Mouse (Mus musculus) forebrain, postnatal 0 days (tissue): Measurements from ENCODE around the gene Gpr171. TPM values are rescaled to one million over a fixed set of nuclear protein-coding genes. Genes with fewer than 3 reads are reported as not detected.
A peak's percentile ranks its signal among the peaks of the same experiment; 100 is the strongest.

Experiments used
- ATAC-seq: fragments of 200-750 bp; cut with Nextera tagmentation; 2 replicates; pipeline ENCODE4 v1.8.0; 2017; ENCODE audit warnings: mild to moderate bottlenecking, moderate library complexity
- DNase-seq: peaks from one replicate; pipeline ENCODE4 v3.0.0-alpha.2; 2015
- H3K27ac ChIP-seq: fragments of 300-500 bp; sonication (generic); 2 replicates; pipeline ENCODE4 v1.5.1; 2014; ENCODE audit warnings: low read depth, mild to moderate bottlenecking, antibody characterized with exemption, low read length, moderate library complexity, mixed read lengths
- H3K27me3 ChIP-seq: fragments of 300-500 bp; sonication (generic); 2 replicates; pipeline ENCODE4 v1.6.1; 2014; ENCODE audit warnings: mild to moderate bottlenecking, low read length, mixed read lengths; ENCODE audit not compliant: insufficient read depth
- H3K36me3 ChIP-seq: fragments of 300-500 bp; sonication (generic); 2 replicates; pipeline ENCODE4 v1.6.1; 2014; ENCODE audit warnings: mild to moderate bottlenecking, moderate library complexity; ENCODE audit not compliant: insufficient read depth
- H3K4me1 ChIP-seq: fragments of 300-500 bp; sonication (generic); 2 replicates; pipeline ENCODE4 v1.6.1; 2014; ENCODE audit warnings: antibody characterized with exemption; ENCODE audit not compliant: insufficient read depth
- H3K4me2 ChIP-seq: fragments of 300-500 bp; sonication (generic); 2 replicates; pipeline ENCODE4 v1.6.1; 2014; ENCODE audit warnings: low read depth, mild to moderate bottlenecking, moderate library complexity
- H3K4me3 ChIP-seq: fragments of 300-500 bp; sonication (generic); 2 replicates; pipeline ENCODE4 v1.5.1; 2014; ENCODE audit warnings: low read depth, low read length, mixed read lengths
- H3K9ac ChIP-seq: fragments of 300-500 bp; sonication (generic); 2 replicates; pipeline ENCODE4 v1.6.1; 2014; ENCODE audit warnings: mild to moderate bottlenecking
- H3K9me3 ChIP-seq: fragments of 300-500 bp; sonication (generic); 2 replicates; pipeline ENCODE4 v1.6.1; 2016; ENCODE audit warnings: low read length
- CTCF ChIP-seq: sonication (generic); IDR thresholded peaks from 2 replicates; pipeline ENCODE4 v1.5.1; 2016; ENCODE audit warnings: antibody characterized with exemption, control low read depth, low read depth
- WGBS: fragments of 180-500 bp; shearing (Covaris S2); extraction: QIAGEN DNeasy Blood & Tissue Kit; methylation state at CpG from one replicate; pipeline ENCODE4 v1.1.7; 2014; 5-methylcytosine and 5-hydroxymethylcytosine counted together
- polyA plus RNA-seq: library from polyadenylated mRNA; unstranded; fragments of >200 nt; fragmentation: Nextera tagmentation; extraction: Ambion mirVana; gene quantifications from 2 replicates; pipeline ENCODE4 v1.2.1, GENCODE M21; 2015
- total RNA-seq: library from RNA; depleted of rRNA; stranded (reverse); fragments of >200 nt; gene quantifications from 2 replicates; pipeline ENCODE4 v1.2.3, GENCODE M21; 2014; rRNA removed

Gene Gpr171
- total and polyA plus RNA-seq, 2 experiments from 2014 or later, result 0.24 TPM; not detected in 1

GRCm38 (mm10) chr3:59065937-59066336 is 35.7 kb downstream of the Gpr171 start:
- H3K36me3 ChIP-seq, result no peaks in the 10 kb centered on the region
- no peaks in the 10 kb centered on the region for H3K4me1 ChIP-seq
- no peaks in the 10 kb centered on the region for H3K27me3 ChIP-seq
- no peak overlapping the region for H3K4me3 ChIP-seq
- no peaks in the 10 kb centered on the region for H3K9me3 ChIP-seq
- no peak for TF ChIP-seq CTCF
- DNase-seq (no peak), ATAC-seq (no peak)
- WGBS, result 77% methylated on average over 3 of the region's 3 CpGs
- no peak overlapping the region for H3K9ac ChIP-seq
- no peak overlapping the region for H3K27ac ChIP-seq
- no peak overlapping the region for H3K4me2 ChIP-seq

- no peak overlapping the region for H3K4me2 ChIP-seq
- H3K36me3 ChIP-seq, result no peaks in the 10 kb centered on the region
- H3K27ac ChIP-seq, result no peak overlapping the region
- no peaks in the 10 kb centered on the region for H3K27me3 ChIP-seq
- H3K9me3 ChIP-seq, result no peaks in the 10 kb centered on the region
- H3K4me3 ChIP-seq, result no peak overlapping the region
- H3K4me1 ChIP-seq, result no peaks in the 10 kb centered on the region
- ATAC-seq (no peak), DNase-seq (no peak)
- no peak for TF ChIP-seq CTCF
- WGBS, result 92% methylated on average over 4 of the region's 4 CpGs
- no peak overlapping the region for H3K9ac ChIP-seq
These were observed 38.2 kb downstream of the Gpr171 start for GRCm38 (mm10) chr3:59063431-59063830.

GRCm38 (mm10) chr3:59062141-59062540 is 39.5 kb downstream of the Gpr171 start:
- Histone ChIP-seq H3K4me2 (no peak overlapping the region), H3K4me1 (no peaks in the 10 kb centered on the region), H3K9ac (no peak overlapping the region), H3K4me3 (no peak overlapping the region), H3K9me3 (no peaks in the 10 kb centered on the region), H3K27me3 (no peaks in the 10 kb centered on the region), H3K36me3 (no peaks in the 10 kb centered on the region), H3K27ac (no peak overlapping the region)
- ATAC-seq (no peak), DNase-seq (no peak)
- WGBS, result 70% methylated on average over 5 of the region's 5 CpGs
- TF ChIP-seq CTCF, result no peak

GRCm38 (mm10) chr3:59060131-59060530 is 41.5 kb downstream of the Gpr171 start:
- 92% methylated on average over 7 of the region's 7 CpGs for WGBS
- Histone ChIP-seq H3K9me3 (no peaks in the 10 kb centered on the region), H3K9ac (no peak overlapping the region), H3K4me3 (no peak overlapping the region), H3K4me1 (no peaks in the 10 kb centered on the region), H3K4me2 (no peak overlapping the region), H3K27me3 (no peaks in the 10 kb centered on the region), H3K36me3 (no peaks in the 10 kb centered on the region), H3K27ac (no peak overlapping the region)
- TF ChIP-seq CTCF, result no peak
- no peak for ATAC-seq
- DNase-seq, result no peak

GRCm38 (mm10) chr3:59059022-59059541 is 42.5 kb downstream of the Gpr171 start:
- Histone ChIP-seq H3K9ac (no peak overlapping the region), H3K27ac (no peak overlapping the region), H3K36me3 (no peaks in the 10 kb centered on the region), H3K9me3 (no peaks in the 10 kb centered on the region), H3K27me3 (no peaks in the 10 kb centered on the region), H3K4me2 (no peak overlapping the region), H3K4me1 (no peaks in the 10 kb centered on the region), H3K4me3 (no peak overlapping the region)
- peak; percentile 89 for TF ChIP-seq CTCF
- peak; percentile 92 for DNase-seq
- WGBS, result 4% methylated on average over 7 of the region's 7 CpGs
- ATAC-seq, result peak; percentile 95

- 85% methylated on average over 17 of the region's 17 CpGs for WGBS
- Histone ChIP-seq H3K9me3 (no peaks in the 10 kb centered on the region), H3K4me1 (no peaks in the 10 kb centered on the region), H3K36me3 (no peaks in the 10 kb centered on the region), H3K27ac (no peak overlapping the region), H3K9ac (no peak overlapping the region), H3K27me3 (no peaks in the 10 kb centered on the region), H3K4me2 (no peak overlapping the region), H3K4me3 (no peak overlapping the region)
- ATAC-seq (no peak), DNase-seq (no peak)
- no peak for TF ChIP-seq CTCF
These were observed 46.6 kb downstream of the Gpr171 start for GRCm38 (mm10) chr3:59054834-59055535.

Other genes starting within 250 kb of the Gpr171 start
- 2.0 and 2.3 TPM in 2 replicates for gene Clrn1, start 216.5 kb downstream of the Gpr171 start, total RNA-seq
- gene Clrn1, start 216.5 kb downstream of the Gpr171 start, polyA plus RNA-seq, result 0.97 and 2.6 TPM in 2 replicates
- 14.9 and 19.2 TPM in 2 replicates for gene Med12l, start 96.0 kb downstream of the Gpr171 start, total RNA-seq
- gene Med12l, start 96.0 kb downstream of the Gpr171 start, polyA plus RNA-seq, result 1.1 and 2.1 TPM in 2 replicates
- 2.2 and 2.6 TPM in 2 replicates for gene P2ry14, start 51.8 kb upstream of the Gpr171 start, total RNA-seq
- 3.2 TPM in 2 replicates for gene P2ry14, start 51.8 kb upstream of the Gpr171 start, polyA plus RNA-seq
- gene Gpr87, start 93.3 kb upstream of the Gpr171 start, total RNA-seq, result not detected in 2 replicates
- gene Gpr87, start 93.3 kb upstream of the Gpr171 start, polyA plus RNA-seq, result not detected in 2 replicates
- 2.0 and 2.2 TPM in 2 replicates for gene P2ry13, start 109.1 kb upstream of the Gpr171 start, total RNA-seq
- gene P2ry13, start 109.1 kb upstream of the Gpr171 start, polyA plus RNA-seq, result 1.8 and 2.1 TPM in 2 replicates
- gene P2ry12, start 161.1 kb upstream of the Gpr171 start, total RNA-seq, result 11.8 and 12.9 TPM in 2 replicates
- 8.2 and 10.4 TPM in 2 replicates for gene P2ry12, start 161.1 kb upstream of the Gpr171 start, polyA plus RNA-seq
- gene Igsf10, start 242.6 kb upstream of the Gpr171 start, total RNA-seq, result 4.6 and 6.2 TPM in 2 replicates
- 2.1 and 3.0 TPM in 2 replicates for gene Igsf10, start 242.6 kb upstream of the Gpr171 start, polyA plus RNA-seq